Mouse (Mus musculus) urinary bladder, postnatal 10 days (tissue): ENCODE results near the gene Filip1l.
"Not testable (repeated sequence)": the region's sequence is repeated elsewhere in the genome, so short reads cannot be mapped to it uniquely, and the experiment has no call there.

Experiments
- DNase-seq: peaks from one replicate; pipeline ENCODE4 v3.0.0; 2022; ENCODE audit warnings: low spot score

Filip1l gene

DNA sequence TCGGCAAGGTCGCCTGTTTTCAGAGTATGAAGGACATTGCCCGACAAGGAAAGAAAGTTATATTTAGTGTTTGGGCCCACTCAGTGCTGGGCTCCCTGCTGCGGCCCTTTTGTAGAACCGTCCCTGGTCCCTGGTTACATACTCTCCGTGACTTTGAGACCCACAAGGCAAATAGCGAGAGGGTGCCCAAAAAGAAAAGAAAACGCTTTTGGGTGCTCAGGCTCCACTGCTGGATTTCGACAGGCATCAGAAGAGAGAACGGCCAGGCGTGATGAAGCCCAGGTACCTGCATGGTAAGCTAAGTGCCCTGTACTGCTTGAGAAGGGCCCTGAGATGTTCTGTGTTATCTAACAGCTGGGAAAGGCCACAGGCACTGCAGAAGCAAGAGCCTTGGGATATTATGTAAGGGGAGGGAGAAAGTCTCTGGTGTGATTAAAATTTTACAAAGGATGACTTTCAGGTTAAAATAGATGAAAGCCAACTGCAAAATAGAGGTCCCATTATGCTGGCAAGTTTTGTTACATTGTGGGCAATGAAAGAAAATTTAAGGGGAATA is 351 bp downstream of the Filip1l start:
- DNase-seq = no peak

DNA sequence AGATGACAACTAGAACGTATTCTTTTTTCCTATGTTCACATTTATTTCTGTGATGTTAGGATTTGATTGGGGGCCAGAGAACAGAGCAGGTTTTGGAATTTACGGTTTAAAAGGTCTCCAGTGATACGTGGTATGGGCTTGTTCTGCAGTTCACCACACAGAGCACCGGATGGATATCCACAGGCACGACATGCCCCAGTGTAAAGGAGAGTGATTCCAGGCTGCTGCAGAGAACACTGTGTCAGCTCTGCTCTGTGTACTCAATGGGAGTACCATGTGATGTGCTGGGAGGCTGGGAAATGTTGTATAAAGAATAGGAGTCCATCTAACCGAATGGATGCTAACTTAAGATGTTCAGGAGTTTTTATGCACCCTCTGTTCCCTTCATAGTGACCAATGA is 1.0 kb downstream of the Filip1l start:
- no peak for DNase-seq

DNA sequence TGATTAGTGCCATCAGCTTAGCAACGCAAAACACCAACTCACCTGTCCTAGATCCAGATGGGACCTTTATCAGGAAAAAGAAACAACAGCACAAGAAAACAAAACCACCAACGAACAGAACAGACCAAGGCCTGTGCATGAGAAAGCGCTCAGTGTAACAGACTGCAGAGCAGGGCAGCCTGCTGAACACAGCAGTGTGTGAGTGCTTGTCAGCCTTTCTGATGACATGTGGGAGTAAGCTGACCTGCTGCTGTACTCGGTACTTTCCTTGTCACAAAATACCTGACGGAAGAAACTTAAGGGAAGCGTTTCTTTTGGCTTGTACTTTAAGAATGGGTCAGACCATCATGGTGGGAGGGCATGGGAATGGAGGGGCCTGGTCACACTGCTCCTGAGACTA is 3.6 kb downstream of the Filip1l start:
- no peak for DNase-seq

DNA sequence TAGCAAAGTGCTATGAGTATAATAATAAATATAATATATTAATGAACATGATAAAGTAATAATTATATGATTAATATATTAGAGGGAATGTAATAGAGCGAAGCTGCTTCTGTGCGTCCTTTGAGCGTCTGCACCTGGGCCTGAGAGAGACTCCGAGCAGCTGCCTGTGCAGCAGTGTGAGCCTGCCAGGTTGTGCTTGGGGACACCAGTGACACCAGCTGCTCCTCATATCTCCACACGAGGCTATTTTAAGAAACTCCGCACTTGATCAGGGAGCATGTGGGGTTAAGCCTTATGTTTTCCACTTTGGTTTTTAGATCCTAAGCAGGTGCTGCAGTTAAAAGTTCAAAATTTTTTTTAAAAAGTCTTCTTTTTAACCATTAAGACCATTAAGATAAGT is 4.1 kb downstream of the Filip1l start:
- no peak for DNase-seq

DNA sequence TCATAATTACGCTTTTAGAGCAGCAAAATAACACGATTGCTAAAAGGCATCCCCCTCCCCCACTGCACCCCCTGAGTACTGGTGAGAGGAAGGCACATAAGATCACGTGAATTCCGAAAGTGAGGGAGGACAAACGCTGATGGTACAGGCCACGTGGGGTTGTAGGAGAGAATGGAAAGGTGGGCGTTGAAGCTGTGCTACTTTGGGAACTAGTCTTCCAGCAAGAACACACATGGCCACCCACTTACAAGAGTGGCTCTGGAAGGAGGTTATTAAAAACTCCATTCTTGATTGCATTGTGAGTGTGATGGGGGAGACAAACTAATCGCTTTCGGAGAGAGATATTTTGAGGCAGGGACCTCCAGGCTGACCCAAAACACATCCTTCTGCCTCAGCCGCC is 6.4 kb downstream of the Filip1l start:
- DNase-seq = no peak

DNA sequence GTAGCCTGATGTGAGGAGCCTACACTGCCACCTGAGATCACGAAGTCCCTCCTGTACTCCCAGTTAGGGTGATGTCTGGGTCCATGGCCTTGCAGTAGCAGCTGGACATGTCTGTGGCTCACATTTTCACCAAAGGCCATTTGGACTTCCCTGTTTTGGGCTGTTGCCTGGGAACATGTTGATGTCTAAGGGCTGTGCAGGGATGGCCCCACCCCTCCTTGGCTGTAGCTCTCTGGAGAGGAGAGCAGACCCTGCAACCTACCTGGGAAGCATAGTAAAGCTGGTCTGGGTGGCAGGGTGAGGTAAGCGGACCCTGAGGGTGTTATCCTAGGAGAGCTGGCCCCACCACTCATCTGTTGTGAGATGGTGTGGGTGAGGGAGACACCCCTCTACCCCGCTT is 7.9 kb downstream of the Filip1l start:
- DNase-seq = no peak

DNA sequence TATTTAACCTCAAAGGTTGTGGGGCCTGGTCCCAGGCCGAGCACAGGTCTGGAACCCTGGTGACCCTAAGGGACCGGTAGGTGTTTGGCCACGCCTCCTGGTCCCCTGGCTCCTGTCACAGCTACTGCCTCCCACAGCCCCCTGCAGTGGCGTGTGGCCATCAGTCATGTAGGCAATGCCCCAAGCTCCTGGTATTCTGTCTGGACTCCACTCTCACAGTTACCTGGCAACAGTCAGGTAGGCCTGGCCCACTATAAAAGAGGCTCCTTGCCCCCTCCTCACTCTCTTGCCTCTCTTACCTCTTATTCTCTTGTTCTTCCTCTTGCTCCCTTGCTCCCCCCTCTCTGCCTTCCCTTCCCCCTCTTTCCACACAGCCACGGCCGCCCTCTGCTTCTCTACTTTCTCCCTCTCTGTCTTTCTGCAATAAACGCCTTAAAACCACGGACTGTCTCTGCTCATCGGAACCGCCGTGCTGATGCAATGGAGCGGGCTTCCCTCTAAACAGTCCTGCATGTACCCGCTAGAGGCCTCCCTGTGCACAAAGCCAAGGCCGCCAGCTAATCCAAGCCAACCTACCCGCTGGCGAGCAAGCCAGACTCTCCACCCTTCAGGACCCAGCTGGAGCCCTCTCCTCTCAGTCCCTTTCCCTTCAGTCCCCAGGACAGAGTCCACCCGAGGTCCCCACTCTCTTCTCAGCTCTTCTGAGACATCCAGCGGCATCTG is 9.9 kb downstream of the Filip1l start:
- no peak for DNase-seq

DNA sequence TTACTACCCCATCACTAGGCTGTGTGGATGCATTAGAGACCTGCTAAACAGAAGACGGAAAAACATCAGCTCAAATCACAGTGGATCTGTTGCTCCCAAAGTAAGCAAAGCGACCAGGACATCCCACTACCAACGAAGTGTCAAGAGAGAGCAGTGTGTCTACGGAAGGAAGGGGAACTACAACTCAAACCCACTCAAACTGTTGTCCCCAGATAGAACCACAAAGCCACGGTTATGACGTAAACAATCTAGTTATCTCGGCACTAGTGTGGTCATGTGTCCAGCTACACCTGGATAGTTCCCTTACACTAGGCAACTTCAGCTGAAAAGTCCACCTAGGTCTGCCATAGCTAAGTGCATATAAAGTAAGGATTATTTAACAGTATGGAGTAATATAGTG is 11.6 kb downstream of the Filip1l start:
- no peak for DNase-seq

DNA sequence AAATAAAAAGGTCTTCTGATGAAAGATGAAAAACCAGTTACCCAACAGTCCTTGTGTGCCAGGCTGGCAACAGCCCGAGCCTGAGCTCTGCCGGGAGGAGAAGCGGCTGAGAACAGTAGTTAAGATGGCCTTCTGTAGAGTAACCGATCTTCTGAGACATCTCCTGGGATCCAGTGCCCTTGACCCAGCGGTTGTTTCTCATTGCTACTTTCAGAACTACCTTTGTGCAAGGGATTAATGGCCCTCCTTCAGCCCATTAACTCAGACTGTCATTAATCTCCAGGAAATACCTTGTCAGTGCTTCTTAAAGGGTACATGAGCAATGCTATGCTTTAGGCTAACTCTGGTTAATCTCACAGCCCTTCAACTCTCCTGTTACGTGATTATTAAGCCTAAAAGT is 13.2 kb downstream of the Filip1l start:
- no peak for DNase-seq

DNA sequence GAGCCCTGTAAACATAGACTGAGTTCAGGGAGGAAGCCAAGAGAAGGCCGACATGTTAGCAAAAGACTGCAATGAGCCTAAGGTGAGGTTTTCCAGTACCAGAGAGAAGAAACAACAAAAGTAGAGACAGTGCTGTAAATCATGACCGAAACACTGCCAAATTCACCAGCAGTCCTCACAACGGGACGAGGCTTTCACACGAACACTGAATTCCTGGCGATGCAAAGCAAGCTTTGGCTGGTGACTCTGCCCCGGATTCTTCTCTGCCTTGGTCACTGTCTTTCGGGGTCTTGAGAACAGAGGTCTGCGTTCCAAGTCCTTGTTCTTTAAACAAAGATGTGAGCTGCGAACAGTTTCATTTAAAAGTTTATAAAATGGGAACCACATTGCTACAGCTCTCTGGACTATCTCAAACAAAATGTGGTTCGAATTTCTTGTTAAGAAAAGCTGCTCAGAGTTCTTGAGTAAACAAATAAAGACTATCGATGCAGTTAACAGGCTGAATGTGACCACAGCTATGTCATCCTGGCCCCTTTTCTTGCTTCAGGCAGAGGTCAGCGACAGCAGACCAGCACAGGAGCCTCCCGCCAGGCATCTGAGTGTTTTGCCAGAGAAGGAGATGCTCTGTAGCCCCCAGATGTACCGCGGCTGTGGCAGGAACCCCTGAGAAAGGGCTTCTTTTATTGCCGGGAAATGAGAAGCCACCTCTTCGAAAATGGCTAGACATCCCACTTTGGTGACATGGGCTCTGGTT is 14.2 kb downstream of the Filip1l start:
- no peak for DNase-seq

DNA sequence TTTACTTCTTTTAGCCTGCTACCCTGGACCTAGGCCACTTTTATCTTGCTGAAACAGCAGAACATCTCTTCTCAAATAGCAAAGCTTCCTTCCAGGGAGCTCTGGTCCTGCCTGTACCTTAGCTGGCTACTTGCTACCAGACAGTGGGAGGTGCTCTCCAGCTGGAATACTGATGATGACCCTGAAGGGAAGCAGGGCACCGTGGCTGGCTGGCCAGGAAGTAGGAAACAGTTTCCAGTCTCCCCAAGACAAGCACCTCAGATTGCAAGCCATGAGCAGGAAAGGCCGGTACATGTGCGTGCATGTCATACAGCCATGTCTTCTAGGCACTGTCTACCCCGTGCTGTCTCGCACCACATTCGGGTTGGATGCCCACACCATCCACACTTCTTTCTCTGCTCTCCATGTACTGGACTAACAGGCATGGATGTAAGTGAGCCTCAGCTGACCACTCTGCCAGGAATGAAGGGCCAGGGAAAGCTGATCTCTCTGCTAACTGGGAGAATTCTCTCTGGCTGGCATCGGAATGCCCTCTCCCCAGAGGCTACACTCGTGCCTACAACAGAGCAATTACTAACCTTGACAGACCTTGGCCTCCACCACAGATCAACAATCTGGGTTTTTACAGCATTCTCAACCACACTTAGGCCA is 17.1 kb downstream of the Filip1l start:
- no peak for DNase-seq

DNA sequence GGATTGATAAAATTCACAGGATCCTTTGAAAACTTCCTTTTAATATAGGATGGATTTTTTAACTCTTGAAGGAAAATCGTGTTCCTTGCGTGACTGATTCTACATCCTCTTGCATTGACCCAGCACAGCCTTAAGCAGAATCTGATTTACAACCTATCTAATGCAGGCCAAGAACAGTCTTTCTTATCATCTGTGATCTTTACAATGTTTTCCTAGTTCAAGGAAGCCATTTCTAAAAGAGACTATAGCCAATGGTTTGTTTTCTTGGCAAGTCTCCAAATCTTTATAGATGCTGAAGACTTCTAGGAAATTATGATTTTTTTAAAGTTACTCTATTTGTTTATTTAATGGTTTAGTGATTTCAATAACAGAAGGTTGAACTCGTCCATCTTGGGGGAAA is 19.3 kb downstream of the Filip1l start:
- DNase-seq = no peak

DNA sequence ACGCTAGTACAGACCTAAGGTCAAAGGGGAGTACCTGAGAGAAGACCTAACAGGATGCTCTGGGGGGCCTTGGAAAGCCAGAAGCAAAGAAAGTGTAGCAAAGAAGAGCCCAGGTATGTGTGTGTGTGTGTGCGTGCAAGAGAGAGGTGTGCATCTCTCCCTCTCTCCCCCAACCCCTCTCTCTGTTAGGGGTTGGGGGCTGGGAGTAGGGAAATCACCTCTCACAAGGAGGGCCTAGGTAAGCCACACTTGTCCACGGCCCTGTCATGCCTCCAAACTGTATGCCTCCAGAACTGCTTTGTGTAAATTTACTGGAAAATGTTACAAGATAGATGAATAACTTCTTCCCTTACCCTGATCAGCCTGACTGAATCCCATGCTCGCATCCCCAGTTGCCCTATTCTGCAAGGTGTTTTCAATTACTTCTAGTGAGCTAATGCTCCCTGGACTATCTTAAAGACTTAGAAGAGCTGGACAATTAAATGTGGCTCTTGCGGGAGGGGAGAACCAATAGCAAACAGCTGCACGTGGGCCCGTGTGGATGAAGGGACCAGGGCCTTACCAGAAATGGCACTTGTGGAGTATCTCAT is 22.4 kb downstream of the Filip1l start:
- DNase-seq = no peak

DNA sequence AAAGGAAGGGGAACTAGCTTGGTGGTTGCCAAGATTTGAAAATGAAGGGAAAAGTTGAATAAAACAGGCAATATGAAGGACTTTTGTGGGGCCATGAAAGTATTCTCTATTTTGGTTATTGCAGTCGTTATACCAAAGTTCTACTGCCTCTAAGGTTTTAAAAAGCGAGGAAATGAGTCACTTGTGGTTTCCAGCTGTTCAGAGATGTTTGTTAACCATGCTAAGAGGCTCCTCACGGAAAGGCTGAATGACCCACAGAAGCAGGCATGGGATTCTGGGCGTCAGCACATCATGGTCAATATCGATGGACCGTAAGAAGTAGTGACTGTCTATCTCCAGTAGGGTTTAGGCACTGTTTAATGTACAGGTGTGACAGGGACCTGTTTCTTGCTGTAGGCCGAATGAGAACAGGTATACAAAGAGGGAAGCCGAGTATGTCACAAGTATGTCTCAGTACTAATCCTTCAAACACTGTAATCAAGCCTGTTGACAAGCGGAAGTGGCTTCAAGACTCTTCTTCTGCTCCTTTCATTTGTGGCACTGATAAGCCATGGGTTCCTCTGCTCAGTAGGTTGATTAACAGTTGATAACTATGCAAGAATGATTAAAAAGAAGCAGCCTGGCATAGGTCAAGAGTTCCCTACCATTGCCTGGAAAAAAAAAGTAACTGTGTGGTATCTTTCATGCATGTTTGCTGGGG is 25.9 kb downstream of the Filip1l start:
- DNase-seq = no peak

DNA sequence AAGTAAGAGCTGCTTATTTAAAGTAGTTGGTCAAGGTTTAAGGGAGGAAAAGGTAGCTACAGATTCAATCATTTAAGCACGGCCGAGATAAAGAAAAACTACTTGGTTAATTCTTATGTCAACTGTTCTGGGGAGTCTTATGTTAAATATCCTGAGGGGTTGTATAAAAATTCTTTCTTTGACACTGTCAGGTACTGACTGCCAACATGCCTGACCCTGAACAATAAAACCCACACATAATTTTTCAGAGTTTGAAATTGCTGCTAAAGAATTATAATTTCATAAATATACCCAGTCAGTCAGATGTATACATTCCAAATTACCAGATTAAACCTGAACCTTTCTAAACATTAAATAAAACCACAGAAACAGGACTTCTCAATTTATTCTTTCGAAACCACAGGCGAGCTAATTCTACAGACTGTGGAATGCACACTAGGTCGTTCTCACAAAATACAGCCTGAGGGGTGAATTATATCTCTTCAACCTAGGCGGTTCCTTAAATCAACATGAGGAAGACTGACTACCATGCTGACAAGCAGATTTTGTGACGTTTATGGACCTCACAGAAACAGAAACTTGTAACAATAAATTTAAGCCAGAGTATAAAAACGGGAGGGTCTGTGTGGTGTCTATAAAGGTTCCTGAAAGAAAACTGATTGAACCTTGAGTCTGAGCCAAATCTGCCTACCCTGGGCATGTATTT is 30.5 kb downstream of the Filip1l start:
- no peak for DNase-seq

DNA sequence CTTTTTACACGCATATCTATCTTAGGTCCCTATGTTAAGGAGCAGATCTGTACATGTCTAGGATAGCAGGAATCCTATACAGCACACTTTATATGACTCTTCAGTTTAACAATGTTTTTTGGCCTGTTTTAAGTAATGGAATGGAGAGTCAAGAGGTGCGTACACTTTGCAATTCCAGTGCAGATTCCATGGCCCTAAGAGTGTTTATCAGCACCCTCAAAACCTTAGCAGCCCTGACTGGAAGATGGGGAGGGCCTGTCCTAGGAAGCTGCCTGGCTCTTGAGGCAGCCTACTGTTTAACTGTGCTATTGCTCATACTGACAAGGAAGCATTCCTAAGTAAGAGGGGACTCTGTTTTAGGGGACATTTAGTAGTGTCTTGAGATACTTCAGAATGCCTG is 31.4 kb downstream of the Filip1l start:
- DNase-seq = no peak

DNA sequence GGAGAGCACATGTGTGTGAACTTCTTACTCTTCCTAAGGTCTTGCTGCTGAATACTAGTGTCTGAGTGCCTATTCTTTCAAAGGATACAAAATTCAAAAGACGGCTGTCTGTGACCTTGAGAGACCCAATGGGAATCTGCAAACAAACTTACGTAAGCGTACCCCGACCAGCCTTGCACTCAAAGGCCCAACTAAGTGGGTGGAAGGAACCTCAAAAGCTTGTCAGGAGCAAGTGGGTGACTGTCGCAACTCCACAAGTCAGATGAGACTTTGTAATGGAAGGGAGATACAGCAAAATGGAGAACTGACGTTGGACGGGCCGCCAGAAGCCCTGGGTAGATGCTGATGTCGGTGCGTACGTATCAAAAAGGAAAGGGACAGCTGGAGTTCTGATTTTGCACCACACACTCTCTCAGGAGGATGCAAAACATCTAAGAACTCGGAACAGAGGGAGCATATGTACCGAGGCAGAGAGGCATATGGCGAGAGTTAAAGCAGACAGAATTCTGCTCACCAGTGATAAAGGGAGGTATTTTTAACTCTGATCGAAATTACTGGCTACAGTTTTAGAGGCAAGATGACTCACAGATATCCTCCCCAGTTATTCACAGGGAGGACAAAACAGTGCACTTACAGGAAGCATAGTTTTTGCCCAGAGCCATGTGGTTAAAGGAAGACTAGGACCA is 36.8 kb downstream of the Filip1l start:
- DNase-seq = no peak

DNA sequence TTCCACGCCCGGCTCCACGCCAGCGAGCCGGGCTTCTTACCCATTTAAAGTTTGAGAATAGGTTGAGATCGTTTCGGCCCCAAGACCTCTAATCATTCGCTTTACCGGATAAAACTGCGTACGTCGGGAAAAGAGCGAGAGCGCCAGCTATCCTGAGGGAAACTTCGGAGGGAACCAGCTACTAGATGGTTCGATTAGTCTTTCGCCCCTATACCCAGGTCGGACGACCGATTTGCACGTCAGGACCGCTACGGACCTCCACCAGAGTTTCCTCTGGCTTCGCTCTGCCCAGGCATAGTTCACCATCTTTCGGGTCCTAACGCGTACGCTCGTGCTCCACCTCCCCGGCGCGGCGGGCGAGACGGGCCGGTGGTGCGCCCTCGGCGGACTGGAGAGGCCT is 38.3 kb downstream of the Filip1l start:
- not testable (repeated sequence) for DNase-seq

DNA sequence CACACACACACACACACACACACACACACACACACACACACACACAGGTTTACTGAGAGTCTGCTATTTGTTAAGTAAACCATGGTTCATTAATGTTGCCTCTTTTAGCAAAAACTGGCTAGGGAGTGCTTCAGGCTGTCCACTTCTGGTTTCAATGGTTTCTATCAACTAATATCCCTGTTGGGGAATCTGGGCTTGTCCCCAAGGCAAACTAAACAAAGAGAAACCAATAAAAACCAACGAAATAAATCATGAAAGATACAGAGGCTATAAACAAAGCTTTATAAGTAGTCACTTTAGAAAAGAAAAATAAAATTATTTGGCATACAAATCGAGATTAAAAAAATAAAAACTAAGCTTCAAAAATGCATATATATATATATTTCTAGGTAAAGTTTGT is 39.6 kb downstream of the Filip1l start:
- DNase-seq = no peak

DNA sequence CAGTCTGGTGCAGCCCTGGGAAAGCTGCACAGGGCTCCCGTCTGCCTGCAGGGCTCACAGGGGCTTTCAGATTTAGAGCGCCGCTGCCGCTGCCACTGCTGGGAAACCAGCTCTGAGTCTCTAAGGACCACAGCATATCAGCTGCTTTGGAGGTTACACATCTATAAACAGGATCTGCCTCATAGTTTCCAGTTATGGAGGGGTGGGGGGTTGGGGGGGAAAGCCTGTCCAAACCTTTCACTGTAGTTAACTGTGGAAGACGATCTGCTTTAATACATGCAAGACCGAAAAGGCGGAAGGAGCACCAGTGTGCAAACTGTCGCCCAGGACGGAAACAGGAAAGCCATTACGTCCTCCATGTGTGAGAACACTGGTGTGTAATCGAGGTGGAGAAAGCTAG is 40.3 kb downstream of the Filip1l start:
- DNase-seq = no peak

DNA sequence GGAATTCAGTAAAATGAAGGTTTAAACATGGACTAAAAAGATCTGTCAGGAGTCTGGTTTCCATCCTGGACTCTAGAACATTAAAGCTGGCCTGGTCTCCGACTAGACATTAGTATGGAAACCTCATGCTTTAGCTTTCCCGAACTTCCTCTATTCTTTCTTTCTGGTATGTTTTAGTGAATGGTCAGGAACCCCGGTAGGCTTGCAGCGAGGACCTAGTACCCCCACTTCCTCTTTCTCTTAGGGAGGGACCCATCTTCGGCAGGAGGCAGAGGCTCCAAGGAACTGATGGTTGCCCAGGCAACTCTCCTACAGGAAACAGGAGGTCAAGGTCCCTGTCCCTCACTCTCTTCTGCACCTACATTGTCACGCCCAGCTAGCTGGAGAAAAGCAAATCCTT is 43.4 kb downstream of the Filip1l start:
- DNase-seq = no peak
